Mouse (Mus musculus) embryonic facial prominence, embryonic 11.5 days (tissue): ENCODE measurements around the gene Cldnd2. TPM values are rescaled to one million over a fixed set of nuclear protein-coding genes. Genes with fewer than 3 reads are reported as not detected.

Experiments
- ATAC-seq: fragments of 200-750 bp; cut with Nextera tagmentation; replicated peaks from 2 replicates; pipeline ENCODE4 v1.8.0; 2017; ENCODE audit warnings: low read depth; ENCODE audit not compliant: insufficient number of reproducible peaks, low FRiP score, low TSS enrichment
- DNase-seq: peaks from one replicate; pipeline ENCODE4 v3.0.0-alpha.2; 2015; ENCODE audit warnings: low spot score
- H3K27ac ChIP-seq: fragments of 300-500 bp; sonication (generic); replicated peaks from 2 replicates; pipeline ENCODE4 v1.5.1; 2014; ENCODE audit warnings: mild to moderate bottlenecking, low read depth, low read length, control low read depth
- H3K27me3 ChIP-seq: fragments of 300-500 bp; sonication (generic); 2 replicates; pipeline ENCODE4 v1.6.1; 2014; ENCODE audit warnings: mild to moderate bottlenecking, low read length, moderate library complexity, mixed read lengths; ENCODE audit not compliant: control insufficient read depth, insufficient read depth
- H3K36me3 ChIP-seq: fragments of 300-500 bp; sonication (generic); replicated peaks from 2 replicates; pipeline ENCODE4 v1.6.1; 2014; ENCODE audit warnings: low read depth, mild to moderate bottlenecking, low read length, moderate library complexity, mixed read lengths; ENCODE audit not compliant: control insufficient read depth, insufficient read depth
- H3K4me1 ChIP-seq: fragments of 300-500 bp; sonication (generic); 2 replicates; pipeline ENCODE4 v1.6.1; 2014; ENCODE audit warnings: low read length, mixed read lengths; ENCODE audit not compliant: control insufficient read depth, insufficient read depth
- H3K4me2 ChIP-seq: fragments of 300-500 bp; sonication (generic); 2 replicates; pipeline ENCODE4 v1.6.1; 2014; ENCODE audit warnings: low read depth, mild to moderate bottlenecking, control low read depth, low read length, moderate library complexity
- H3K4me3 ChIP-seq: fragments of 300-500 bp; sonication (generic); 2 replicates; pipeline ENCODE4 v1.5.1; 2014; ENCODE audit warnings: low read depth, low read length, control low read depth
- H3K9ac ChIP-seq: fragments of 300-500 bp; sonication (generic); replicated peaks from 2 replicates; pipeline ENCODE4 v1.6.1; 2014; ENCODE audit warnings: mild to moderate bottlenecking, control low read depth, low read length
- H3K9me3 ChIP-seq: fragments of 300-500 bp; sonication (generic); replicated peaks from 2 replicates; pipeline ENCODE4 v1.6.1; 2016; ENCODE audit warnings: mild to moderate bottlenecking, low read length, inconsistent platforms, mixed read lengths; ENCODE audit not compliant: control insufficient read depth
- WGBS: fragments of 180-500 bp; shearing (Covaris S2); extraction: QIAGEN DNeasy Blood & Tissue Kit; methylation state at CpG from one replicate; pipeline ENCODE4 v1.1.7; 2014; 5-methylcytosine and 5-hydroxymethylcytosine counted together
- polyA plus RNA-seq: library from polyadenylated mRNA; unstranded; fragments of >200 nt; fragmentation: Nextera tagmentation; extraction: Ambion mirVana; gene quantifications from 2 replicates; pipeline ENCODE4 v1.2.1, GENCODE M21; 2014

Gene Cldnd2
- polyA plus RNA-seq, 1 experiment from 2014 or later = not detected

DNA sequence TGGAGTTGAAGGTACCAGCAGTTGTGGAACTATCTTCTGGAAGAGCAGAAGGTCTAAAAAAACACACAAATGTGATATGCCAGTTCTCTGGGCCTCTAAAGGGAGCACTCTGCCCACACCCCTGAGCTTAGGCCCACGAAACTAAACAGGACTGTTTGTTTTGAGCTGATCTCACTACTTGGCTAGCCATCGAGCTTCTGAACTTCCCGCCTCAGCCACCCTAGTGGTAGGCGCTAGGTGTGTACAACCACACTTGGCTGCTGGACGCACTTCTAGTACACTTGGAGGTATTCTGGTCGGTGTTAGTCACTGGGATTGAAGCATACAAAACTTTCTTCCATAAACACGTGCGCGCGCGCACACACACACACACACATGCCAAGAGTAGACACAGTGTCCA, 11.1 kb downstream of the Cldnd2 start:
- Histone ChIP-seq H3K9ac (no peak overlapping the region), H3K9me3 (no peaks in the 10 kb centered on the region), H3K27me3 (no peaks in the 10 kb centered on the region), H3K4me2 (no peak overlapping the region), H3K4me3 (no peak overlapping the region), H3K36me3 (peaks cover 4% of the 10 kb centered on the region; the same call in 1 of the 2 replicates), H3K4me1 (no peaks in the 10 kb centered on the region), H3K27ac (no peak overlapping the region)
- no peak for DNase-seq
- WGBS = 95% methylated on average over 11 of the region's 11 CpGs
- no peak for ATAC-seq

DNA sequence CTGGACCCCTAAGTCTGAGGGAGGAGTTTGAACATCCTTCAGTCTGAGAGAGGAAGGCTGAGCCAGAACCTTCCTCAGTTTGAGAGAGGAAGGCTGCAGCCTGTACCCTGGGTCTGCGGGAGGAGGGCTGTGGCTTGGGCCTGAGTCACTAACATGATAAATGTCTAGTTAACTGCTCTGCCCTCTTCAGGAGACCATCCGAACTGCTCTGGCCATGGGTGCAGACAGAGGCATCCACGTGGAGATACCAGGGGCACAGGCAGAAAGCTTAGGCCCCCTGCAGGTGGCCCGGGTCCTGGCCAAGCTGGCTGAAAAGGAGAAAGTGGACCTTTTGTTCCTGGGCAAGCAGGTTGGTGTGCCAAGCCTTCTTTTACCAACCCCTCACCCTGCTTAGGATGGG, 12.0 kb downstream of the Cldnd2 start:
- Histone ChIP-seq H3K4me3 (no peak overlapping the region), H3K27me3 (no peaks in the 10 kb centered on the region), H3K4me2 (no peak overlapping the region), H3K36me3 (peaks cover 4% of the 10 kb centered on the region; the same call in 1 of the 2 replicates), H3K9me3 (no peaks in the 10 kb centered on the region), H3K4me1 (no peaks in the 10 kb centered on the region), H3K9ac (no peak overlapping the region), H3K27ac (no peak overlapping the region)
- no peak for ATAC-seq
- WGBS = 45% methylated on average over 4 of the region's 4 CpGs
- peak; percentile 8 for DNase-seq

DNA sequence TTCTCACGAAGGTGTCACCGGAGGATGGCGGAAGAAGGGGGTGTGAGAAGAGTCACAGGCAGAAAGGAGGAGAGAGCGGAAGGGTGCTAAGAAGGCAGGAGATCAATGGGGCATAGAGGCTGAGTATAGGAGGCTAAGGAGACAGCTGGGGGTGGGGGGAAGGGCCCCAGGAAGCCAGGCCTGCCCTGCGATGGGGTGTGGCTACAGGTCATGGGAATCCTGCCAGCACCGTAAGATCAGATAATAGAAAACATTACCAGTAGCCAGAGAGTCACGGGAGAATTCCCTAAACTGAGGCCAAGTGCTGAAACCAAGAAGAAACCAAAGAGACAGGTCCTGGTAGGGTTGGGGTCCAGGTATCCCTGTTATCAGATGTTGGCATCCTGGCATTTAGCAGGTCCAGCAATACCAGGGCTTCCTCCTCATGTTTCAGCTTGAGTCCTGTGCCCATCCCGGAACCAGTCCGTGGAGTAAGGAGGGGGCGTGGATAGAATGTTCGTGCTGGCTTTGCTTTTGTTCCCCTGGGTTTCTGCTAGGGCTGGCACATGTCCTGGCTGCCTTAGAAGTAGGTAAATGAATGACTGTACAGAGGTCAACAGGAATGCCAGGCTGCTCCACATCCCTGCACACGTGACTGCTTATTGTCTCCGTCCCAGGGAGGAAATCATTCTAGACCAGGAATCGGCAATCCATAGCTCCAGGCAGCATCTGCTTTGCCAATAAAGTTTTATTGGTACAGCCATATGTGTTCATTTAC, 13.2 kb downstream of the Cldnd2 start:
- Histone ChIP-seq H3K4me3 (no peak overlapping the region), H3K4me2 (no peak overlapping the region), H3K9me3 (no peaks in the 10 kb centered on the region), H3K36me3 (peaks cover 4% of the 10 kb centered on the region; the same call in 1 of the 2 replicates), H3K27me3 (no peaks in the 10 kb centered on the region), H3K9ac (no peak overlapping the region), H3K27ac (no peak overlapping the region), H3K4me1 (no peaks in the 10 kb centered on the region)
- no peak for DNase-seq
- 92% methylated on average over 14 of the region's 14 CpGs for WGBS
- ATAC-seq = no peak

DNA sequence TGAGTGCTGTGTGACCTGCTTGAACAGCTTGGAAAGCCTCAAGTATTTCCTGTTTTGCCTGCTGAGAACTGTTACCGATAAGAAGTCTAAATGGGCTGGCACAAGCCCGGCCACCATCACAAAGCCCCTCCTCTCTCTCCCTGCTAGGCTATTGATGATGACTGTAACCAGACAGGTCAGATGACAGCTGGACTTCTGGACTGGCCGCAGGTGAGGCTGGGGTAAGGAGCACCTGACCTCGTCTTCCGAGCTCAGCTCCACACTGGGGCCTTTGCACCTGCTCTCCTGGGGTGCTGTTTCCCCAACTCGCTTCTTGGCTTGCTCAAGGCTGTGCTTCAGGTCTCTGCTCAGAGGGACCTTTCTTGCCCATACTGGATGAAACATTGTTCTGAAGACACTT, 13.8 kb downstream of the Cldnd2 start:
- Histone ChIP-seq H3K36me3 (peaks cover 4% of the 10 kb centered on the region; the same call in 1 of the 2 replicates), H3K4me3 (no peak overlapping the region)
- ATAC-seq = no peak

DNA sequence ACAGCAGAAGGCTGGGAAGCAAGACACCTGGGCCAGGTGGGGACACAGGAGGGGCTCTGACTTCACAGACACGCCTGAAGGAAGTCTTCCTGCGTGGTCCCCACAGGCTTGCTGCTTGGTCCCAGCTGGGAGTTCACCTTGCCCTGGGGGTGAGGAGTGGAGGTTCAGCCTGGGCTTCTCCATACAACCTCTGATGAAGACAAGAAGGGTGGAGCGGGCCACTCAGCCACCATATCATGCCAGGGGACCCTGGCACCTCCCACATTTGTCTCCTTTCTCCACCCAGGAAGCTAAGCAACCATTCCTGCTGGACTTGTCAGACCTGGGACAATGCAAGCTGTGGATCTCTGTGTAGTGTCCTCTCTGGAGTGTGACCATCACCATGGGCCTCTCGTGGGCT, 22.3 kb downstream of the Cldnd2 start, which contains the start of gene Vsig10l:
Vsig10l (plus strand) TSS at position 301 of the 400 bp plus-strand sequence.
- DNase-seq = no peak
- Histone ChIP-seq H3K4me3 (no peak within 1 kb of the TSS), H3K36me3 (no peaks in the 10 kb centered on the region), H3K4me2 (no peak within 1 kb of the TSS), H3K9me3 (no peaks in the 10 kb centered on the region), H3K4me1 (no peaks in the 10 kb centered on the region), H3K27me3 (no peaks in the 10 kb centered on the region; the same call in 1 of the 2 replicates), H3K27ac (no peak within 1 kb of the TSS), H3K9ac (no peak within 1 kb of the TSS)
- no peak for ATAC-seq
- WGBS = 73% methylated on average over 4 of the region's 4 CpGs

More for the DNA sequence above, 13.8 kb downstream of the Cldnd2 start:
- H3K27me3 ChIP-seq = no peaks in the 10 kb centered on the region
- H3K4me1 ChIP-seq = no peaks in the 10 kb centered on the region
- H3K27ac ChIP-seq = no peak overlapping the region
- WGBS = 93% methylated on average over 6 of the region's 6 CpGs
- H3K4me2 ChIP-seq = no peak overlapping the region
- H3K9ac ChIP-seq = no peak overlapping the region
- DNase-seq = no peak
- no peaks in the 10 kb centered on the region for H3K9me3 ChIP-seq

DNA sequence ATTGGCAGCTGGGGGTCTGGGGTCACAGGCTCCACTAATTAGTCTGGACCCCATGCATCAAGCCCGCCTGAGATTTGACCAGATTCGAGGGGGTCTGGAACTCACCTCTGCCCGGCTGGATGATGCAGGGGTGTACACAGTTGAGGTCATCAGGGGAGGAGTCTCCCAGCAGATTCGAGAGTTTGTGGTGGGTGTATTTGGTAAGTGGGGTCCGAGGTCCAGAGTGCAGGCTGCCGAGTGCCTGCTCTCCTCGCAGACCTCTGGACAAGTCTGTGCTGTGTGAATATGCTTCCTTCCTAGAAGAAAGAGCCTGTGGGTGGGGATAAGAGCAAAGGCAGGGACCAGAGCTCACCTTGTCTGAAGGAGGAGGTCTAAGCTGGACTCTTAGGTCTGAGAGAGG, 23.4 kb downstream of the Cldnd2 start:
- 84% methylated on average over 7 of the region's 7 CpGs for WGBS
- no peak for DNase-seq
- Histone ChIP-seq H3K36me3 (no peaks in the 10 kb centered on the region), H3K4me3 (no peak overlapping the region), H3K9me3 (no peaks in the 10 kb centered on the region), H3K27me3 (no peaks in the 10 kb centered on the region; the same call in 1 of the 2 replicates), H3K4me1 (no peaks in the 10 kb centered on the region), H3K9ac (no peak overlapping the region), H3K4me2 (no peak overlapping the region), H3K27ac (no peak overlapping the region)
- no peak for ATAC-seq

DNA sequence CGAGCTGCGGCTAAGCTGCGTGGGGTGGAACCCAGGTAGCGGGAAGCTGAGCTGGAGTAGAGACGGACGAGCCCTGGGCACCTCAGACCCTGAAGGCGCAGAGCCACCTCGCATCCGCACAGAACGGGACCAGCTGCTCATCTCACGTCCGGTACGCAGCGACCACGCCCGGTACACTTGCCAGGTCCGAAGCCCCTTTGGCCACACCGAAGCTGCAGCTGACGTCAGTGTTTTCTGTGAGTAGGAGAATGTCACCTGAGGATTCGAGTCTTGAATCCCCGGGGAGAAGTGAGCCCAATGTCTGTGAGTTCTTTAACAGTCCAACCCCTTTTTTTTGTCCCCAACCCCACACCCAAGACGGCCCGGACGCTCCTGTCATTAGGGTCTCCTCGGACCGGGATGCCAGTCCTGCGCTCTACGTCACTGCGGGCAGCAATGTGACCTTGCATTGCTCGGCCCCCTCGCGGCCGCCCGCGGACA, 24.3 kb downstream of the Cldnd2 start:
- 10% methylated on average over 34 of the region's 35 CpGs for WGBS
- H3K4me1 ChIP-seq = no peaks in the 10 kb centered on the region
- no peaks in the 10 kb centered on the region; the same call in 1 of the 2 replicates for H3K27me3 ChIP-seq
- no peaks in the 10 kb centered on the region for H3K36me3 ChIP-seq
- H3K4me3 ChIP-seq = peak overlapping the region; percentile 38
- H3K9ac ChIP-seq = peak overlapping the region; percentile 50
- H3K9me3 ChIP-seq = no peaks in the 10 kb centered on the region
- DNase-seq (peak; percentile 63), ATAC-seq (no peak)
- no peak overlapping the region for H3K27ac ChIP-seq
- H3K4me2 ChIP-seq = peak overlapping the region; percentile 78
